Mouse (Mus musculus): ENCODE results near the gene Kat5. TPM values are rescaled to one million over a fixed set of nuclear protein-coding genes. Genes with fewer than 3 reads are reported as not detected.

Gene Kat5
- total and polyA plus RNA-seq, 3 experiments, result 46.5 to 106 (median 62.8) TPM

DNA sequence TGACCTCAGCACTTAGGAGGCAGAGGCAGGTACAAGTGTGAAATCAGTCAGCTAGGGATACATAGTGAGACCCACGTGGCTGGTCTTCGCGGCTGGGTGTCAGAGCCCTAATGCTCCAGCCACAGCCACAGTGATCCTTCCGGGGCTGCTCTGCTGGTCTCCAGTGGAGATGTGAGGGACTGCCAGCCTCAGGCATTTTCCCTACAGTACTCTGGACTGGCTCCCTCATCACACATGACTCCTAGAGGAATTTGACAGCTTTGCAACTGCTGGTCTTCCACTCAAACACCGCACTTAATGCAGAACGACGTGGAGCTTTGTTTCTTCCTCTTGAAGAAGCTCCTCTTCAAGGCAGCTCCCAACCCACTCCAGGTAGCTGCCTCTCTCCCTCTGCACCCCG is 3.8 kb downstream of the Kat5 start:
- TF ChIP-seq NRF1 (IDR thresholded peaks at IDR 0.05; ENCODE audit: low read depth, low read length), result no peak
- no peak for TF ChIP-seq MXI1 (IDR thresholded peaks at IDR 0.05; ENCODE audit: low read depth, low read length)
- TF ChIP-seq EP300 (IDR thresholded peaks at IDR 0.05; ENCODE audit: low read length), result no peak
- TF ChIP-seq SMC3 (IDR thresholded peaks at IDR 0.05; ENCODE audit: low read depth, low read length), result no peak
- TF ChIP-seq JUN (IDR thresholded peaks at IDR 0.05; ENCODE audit: insufficient read depth, low read depth, low read length), result no peak
- no peak for TF ChIP-seq RAD21 (IDR thresholded peaks at IDR 0.05; ENCODE audit: low read depth, low read length)
- no peak for TF ChIP-seq E2F4 (IDR thresholded peaks at IDR 0.05; ENCODE audit: insufficient replicate concordance, low read depth, low read length)
- no peak for TF ChIP-seq USF1 (IDR thresholded peaks at IDR 0.05; ENCODE audit: low read depth, low read length)
- TF ChIP-seq POLR2AphosphoS2 (IDR thresholded peaks at IDR 0.05; ENCODE audit: low read depth, low read length), result no peak
- TF ChIP-seq JUND (conservative IDR thresholded peaks at IDR 0.05; ENCODE audit: low read depth, low read length), result no peak
- TF ChIP-seq MAFK (IDR thresholded peaks at IDR 0.05; ENCODE audit: insufficient replicate concordance, low read length), result no peak
- no peak overlapping the region for H3K9ac ChIP-seq (ENCODE audit: insufficient read depth, low read depth)
- no peaks in the 10 kb centered on the region for H3K27me3 ChIP-seq (replicated peaks)
- in situ Hi-C loops (cut with MboI; ENCODE audit: low pct_ligation_motif_present, low pct_unique_long_range_greater_than_20kb, low sequenced_read_pairs) (no loop called here), dilution Hi-C loops (cut with MboI; ENCODE audit: extremely low pct_ligation_motif_present, extremely low pct_unique_long_range_greater_than_20kb, low sequenced_read_pairs) (no loop called here)
- H3K4me2 ChIP-seq (ENCODE audit: insufficient read depth, low read depth, poor library complexity, severe bottlenecking), result no peak overlapping the region
- H3K4me1 ChIP-seq (ENCODE audit: control insufficient read depth in 1 of 2, insufficient read depth in 2 of 2), result peaks cover 14 to 45% of the 10 kb centered on the region in 2 experiments
- no peaks in the 10 kb centered on the region for H3K9me3 ChIP-seq (replicated peaks; ENCODE audit: low read length)
- H3K36me3 ChIP-seq (replicated peaks in 1 of 2; ENCODE audit: control insufficient read depth in 1 of 2, insufficient read depth in 1 of 2, low read length in 1 of 2), result peaks cover 55 to 62% of the 10 kb centered on the region in 2 experiments
- H3K79me2 ChIP-seq (replicated peaks; ENCODE audit: control insufficient read depth, extremely low read depth, insufficient read depth, poor library complexity, severe bottlenecking), result peaks cover 14% of the 10 kb centered on the region
- no peak for DNase-seq (ENCODE audit: extremely low read depth)
- H3K4me3 ChIP-seq (replicated peaks in 1 of 3; ENCODE audit: low read depth in 2 of 3, low read length in 2 of 3, poor library complexity in 1 of 3), result no peak overlapping the region
- H3K27ac ChIP-seq (ENCODE audit: insufficient read depth, low read depth), result no peak overlapping the region

DNA sequence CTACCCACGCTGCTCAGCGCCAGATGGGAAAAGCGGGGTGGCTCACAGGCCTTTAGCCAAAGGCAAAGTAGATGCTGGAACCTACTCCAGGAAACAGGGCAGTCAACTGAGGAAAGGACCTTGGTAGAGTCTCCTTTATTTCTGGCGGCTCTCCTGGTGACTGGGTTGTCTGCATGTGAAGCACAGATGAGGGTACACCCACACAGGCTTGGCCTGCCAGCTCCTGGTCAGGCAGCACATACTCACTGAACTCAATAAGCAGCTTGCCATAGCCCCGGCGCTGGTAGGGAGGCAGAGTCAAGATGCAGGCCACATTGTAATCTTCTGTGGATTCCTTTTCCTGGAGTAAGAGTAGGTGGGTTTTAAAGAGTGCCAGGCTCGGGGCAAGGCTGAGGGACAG is 4.9 kb downstream of the Kat5 start:
- no peak overlapping the region for H3K4me3 ChIP-seq (replicated peaks in 1 of 3; ENCODE audit: low read depth in 2 of 3, low read length in 2 of 3, poor library complexity in 1 of 3)
- in situ Hi-C loops (cut with MboI; ENCODE audit: low pct_ligation_motif_present, low pct_unique_long_range_greater_than_20kb, low sequenced_read_pairs) (no loop called here), dilution Hi-C loops (cut with MboI; ENCODE audit: extremely low pct_ligation_motif_present, extremely low pct_unique_long_range_greater_than_20kb, low sequenced_read_pairs) (no loop called here)
- DNase-seq (ENCODE audit: extremely low read depth), result no peak
- peaks cover 12 to 39% of the 10 kb centered on the region in 2 experiments for H3K4me1 ChIP-seq (ENCODE audit: control insufficient read depth in 1 of 2, insufficient read depth in 2 of 2)
- peaks cover 55 to 62% of the 10 kb centered on the region in 2 experiments for H3K36me3 ChIP-seq (replicated peaks in 1 of 2; ENCODE audit: control insufficient read depth in 1 of 2, insufficient read depth in 1 of 2, low read length in 1 of 2)
- H3K9ac ChIP-seq (ENCODE audit: insufficient read depth, low read depth), result no peak overlapping the region
- no peak overlapping the region for H3K4me2 ChIP-seq (ENCODE audit: insufficient read depth, low read depth, poor library complexity, severe bottlenecking)
- H3K79me2 ChIP-seq (replicated peaks; ENCODE audit: control insufficient read depth, extremely low read depth, insufficient read depth, poor library complexity, severe bottlenecking), result peaks cover 14% of the 10 kb centered on the region
- no peak for TF ChIP-seq POLR2AphosphoS2 (IDR thresholded peaks at IDR 0.05; ENCODE audit: low read depth, low read length)
- TF ChIP-seq JUN (IDR thresholded peaks at IDR 0.05; ENCODE audit: insufficient read depth, low read depth, low read length), result no peak
- no peak for TF ChIP-seq NELFE (IDR thresholded peaks at IDR 0.05; ENCODE audit: low read depth, low read length)
- no peak for TF ChIP-seq TCF12 (IDR thresholded peaks at IDR 0.05; ENCODE audit: low read depth, low read length)
- TF ChIP-seq RAD21 (IDR thresholded peaks at IDR 0.05; ENCODE audit: low read depth, low read length), result no peak
- TF ChIP-seq UBTF (IDR thresholded peaks at IDR 0.05; ENCODE audit: low read depth, low read length), result no peak
- no peaks in the 10 kb centered on the region for H3K9me3 ChIP-seq (replicated peaks; ENCODE audit: low read length)
- no peaks in the 10 kb centered on the region for H3K27me3 ChIP-seq (replicated peaks)
- no peak overlapping the region for H3K27ac ChIP-seq (ENCODE audit: insufficient read depth, low read depth)
